Mouse (Mus musculus) olfactory bulb, adult 2 months (tissue): ENCODE results near the gene Nupl1. TPM values are rescaled to one million over a fixed set of nuclear protein-coding genes. Genes with fewer than 3 reads are reported as not detected.

ENCODE experiments used
- H3K27ac ChIP-seq: fragments of 200-500 bp; 2 replicates; pipeline ENCODE4 v1.5.1; 2012; ENCODE audit warnings: low read depth, low read length; ENCODE audit not compliant: insufficient read depth
- H3K4me1 ChIP-seq: fragments of 200-500 bp; 2 replicates; pipeline ENCODE4 v1.6.1; 2012; ENCODE audit warnings: low read length; ENCODE audit not compliant: control insufficient read depth, insufficient read depth
- H3K4me3 ChIP-seq: fragments of 200-500 bp; 2 replicates; pipeline ENCODE4 v1.5.1; 2012; ENCODE audit warnings: mild to moderate bottlenecking, low read depth, low read length, moderate library complexity; ENCODE audit not compliant: insufficient read depth
- CTCF ChIP-seq: fragments of 200-500 bp; IDR thresholded peaks from 2 replicates; pipeline ENCODE4 v1.5.1; 2012; ENCODE audit warnings: low read depth, mild to moderate bottlenecking, low read length, moderate library complexity; ENCODE audit not compliant: insufficient read depth
- POLR2A ChIP-seq: fragments of 200-500 bp; IDR thresholded peaks from 2 replicates; pipeline ENCODE4 v1.6.1; 2012; ENCODE audit warnings: mild to moderate bottlenecking, low read depth, low read length, moderate library complexity; ENCODE audit not compliant: insufficient read depth
- WGBS: fragments of 180-500 bp; shearing (Covaris S2); methylation state at CpG from one replicate; pipeline ENCODE4 v1.1.7; 2018; 5-methylcytosine and 5-hydroxymethylcytosine counted together
- polyA plus RNA-seq: library from polyadenylated mRNA; stranded (reverse); fragments of >200 nt; gene quantifications from 2 replicates; pipeline ENCODE4 v1.2.4, GENCODE M21; 2012; ENCODE audit warnings: low replicate concordance; ENCODE audit not compliant: missing spikeins, insufficient read depth, insufficient read length

Nupl1 gene
- polyA plus RNA-seq, 1 experiment: not detected

DNA sequence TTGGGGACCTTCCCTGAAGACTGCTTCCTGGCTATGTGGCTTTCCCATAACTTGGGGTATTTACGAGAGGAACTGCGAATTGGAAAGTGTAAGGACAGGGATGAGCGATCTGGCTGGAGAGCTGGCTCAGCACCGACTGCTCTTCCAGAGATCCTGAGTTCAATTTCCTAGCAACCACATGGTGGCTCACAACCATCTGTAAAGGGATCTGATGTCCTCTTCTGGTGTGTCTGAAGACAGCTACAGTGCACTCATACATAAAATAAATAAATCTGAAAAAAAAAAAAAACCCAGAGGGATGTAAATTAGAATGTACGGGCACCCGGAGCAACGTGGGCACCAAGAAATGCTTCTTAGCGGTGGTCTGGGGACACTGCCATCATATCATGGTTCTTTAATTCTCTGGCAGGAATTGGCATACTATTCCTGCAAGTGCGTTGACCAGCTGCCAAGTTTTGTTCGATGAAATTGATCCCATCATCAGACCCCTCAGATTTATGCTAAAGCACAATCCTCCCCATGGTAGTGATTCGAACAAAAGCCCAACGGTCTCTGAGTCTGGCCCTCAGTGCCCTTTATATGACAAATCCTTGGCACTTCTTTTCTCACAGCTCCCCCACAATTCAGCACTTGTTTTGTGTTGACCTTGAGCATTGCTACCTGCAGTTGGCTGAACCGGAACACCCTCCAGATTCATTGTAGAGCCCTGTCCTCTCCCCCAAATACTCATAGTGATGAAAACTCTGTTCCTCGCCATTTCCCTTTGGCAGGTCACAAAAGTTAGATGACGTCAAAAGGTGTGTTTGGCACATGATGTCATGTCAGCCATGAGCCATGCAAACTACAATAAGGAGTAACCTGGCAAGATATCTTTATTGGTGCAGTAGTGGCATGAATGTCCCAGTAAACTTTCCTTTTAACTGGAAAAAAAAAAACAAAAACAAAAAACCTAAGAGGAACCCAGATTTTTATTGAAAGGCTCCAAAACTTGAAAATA lies 1.1 kb upstream of the Nupl1 start:
- Histone ChIP-seq H3K27ac (peak overlapping the region; percentile 80), H3K4me1 (peaks cover 3% of the 10 kb centered on the region; the same call in 1 of the 2 replicates), H3K4me3 (peak overlapping the region; percentile 65)
- 10% methylated on average over 15 of the region's 15 CpGs for WGBS
- TF ChIP-seq CTCF: no peak
- no peak for TF ChIP-seq POLR2A

DNA sequence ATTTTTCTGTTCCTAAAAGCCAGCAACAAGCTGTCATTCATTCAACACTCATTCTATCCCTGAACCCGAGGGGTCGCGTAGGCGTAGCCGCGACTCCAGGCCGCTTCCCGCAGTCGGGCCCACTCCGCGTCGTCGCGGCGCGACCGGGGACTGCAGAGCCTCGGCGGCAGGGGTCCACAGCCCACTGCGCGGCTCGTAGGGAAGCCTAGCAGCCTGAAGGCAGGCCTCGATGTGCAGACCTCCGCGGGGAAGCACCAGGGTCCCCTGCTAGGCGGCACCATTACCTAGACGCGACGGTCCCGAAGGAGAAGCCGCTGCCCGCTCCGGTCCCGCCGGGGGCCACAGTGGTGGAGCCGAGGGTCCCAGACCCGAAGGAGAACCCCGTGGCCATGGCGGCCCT lies 352 bp downstream of the Nupl1 start:
- H3K4me3 ChIP-seq: peak overlapping the region; percentile 65
- peak overlapping the region; percentile 66 for H3K27ac ChIP-seq
- under 1% methylated on average over 39 of the region's 39 CpGs for WGBS
- TF ChIP-seq POLR2A: no peak
- no peak for TF ChIP-seq CTCF
- H3K4me1 ChIP-seq: peaks cover 3% of the 10 kb centered on the region; the same call in 1 of the 2 replicates

DNA sequence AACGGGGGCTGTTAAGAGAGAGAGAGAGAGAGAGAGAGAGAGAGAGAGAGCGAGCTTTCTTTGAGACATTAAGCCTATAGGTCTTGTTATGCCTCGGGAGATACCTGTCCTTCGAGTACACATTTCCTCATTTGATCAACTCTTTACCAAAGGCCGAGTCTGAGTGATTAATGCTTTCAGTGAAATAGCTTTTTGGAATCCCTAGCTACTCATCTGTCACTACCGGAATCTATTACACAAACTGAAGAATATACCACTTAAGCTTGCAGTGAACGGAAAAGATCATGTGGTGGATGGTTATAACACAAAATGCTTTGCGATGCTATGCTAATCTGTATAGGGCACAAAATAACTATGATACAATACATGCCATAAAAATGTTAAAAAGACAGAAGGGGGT lies 865 bp downstream of the Nupl1 start:
- 4% methylated on average over 8 of the region's 8 CpGs for WGBS
- TF ChIP-seq CTCF (no peak), POLR2A (no peak)
- Histone ChIP-seq H3K4me1 (peaks cover 3% of the 10 kb centered on the region; the same call in 1 of the 2 replicates), H3K4me3 (no peak overlapping the region), H3K27ac (no peak overlapping the region)

DNA sequence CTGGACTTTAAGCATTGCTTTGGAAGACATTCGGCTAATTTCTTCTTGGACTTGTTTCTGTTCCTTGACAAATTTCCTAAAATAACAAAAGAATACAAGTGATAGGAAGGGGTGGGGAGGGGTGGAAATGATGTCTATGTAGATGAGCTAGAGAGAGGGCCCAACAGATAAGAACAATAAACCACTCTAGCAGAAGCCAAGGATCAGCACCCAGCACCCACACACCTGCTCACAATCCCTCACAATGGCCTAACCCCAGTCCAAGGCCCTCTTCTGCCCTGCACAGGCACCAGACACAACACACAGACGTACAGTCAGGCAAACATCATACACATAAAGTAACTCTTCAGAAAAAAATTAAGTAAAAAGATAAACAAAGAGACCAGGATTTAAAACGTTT lies 12.7 kb downstream of the Nupl1 start:
- no peak overlapping the region for H3K27ac ChIP-seq
- TF ChIP-seq CTCF (no peak), POLR2A (no peak)
- 72% methylated on average over 3 of the region's 3 CpGs for WGBS
- H3K4me1 ChIP-seq: no peaks in the 10 kb centered on the region
- H3K4me3 ChIP-seq: no peak overlapping the region

DNA sequence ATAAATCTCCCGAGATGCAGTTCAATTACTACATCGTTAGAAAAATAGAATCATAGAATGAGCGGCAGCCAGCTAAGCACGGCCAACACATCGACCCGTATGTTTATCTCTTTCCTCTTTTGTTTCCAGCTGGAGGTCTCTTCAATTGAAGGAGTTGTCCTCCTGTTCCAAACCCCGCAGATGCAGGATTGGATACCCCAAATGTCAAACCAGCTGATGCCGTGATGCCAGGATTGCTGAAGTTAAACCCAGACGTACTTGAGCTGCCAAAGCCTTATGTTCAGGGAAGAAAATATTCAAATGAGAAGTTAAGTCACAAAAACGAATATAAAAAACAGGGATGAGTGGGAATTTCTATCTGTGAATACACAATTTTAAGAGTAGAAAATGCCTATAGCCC lies 31.3 kb downstream of the Nupl1 start:
- H3K4me3 ChIP-seq: no peak overlapping the region
- TF ChIP-seq POLR2A (no peak), CTCF (no peak)
- WGBS: 87% methylated on average over 10 of the region's 10 CpGs
- H3K4me1 ChIP-seq: no peaks in the 10 kb centered on the region
- no peak overlapping the region for H3K27ac ChIP-seq

DNA sequence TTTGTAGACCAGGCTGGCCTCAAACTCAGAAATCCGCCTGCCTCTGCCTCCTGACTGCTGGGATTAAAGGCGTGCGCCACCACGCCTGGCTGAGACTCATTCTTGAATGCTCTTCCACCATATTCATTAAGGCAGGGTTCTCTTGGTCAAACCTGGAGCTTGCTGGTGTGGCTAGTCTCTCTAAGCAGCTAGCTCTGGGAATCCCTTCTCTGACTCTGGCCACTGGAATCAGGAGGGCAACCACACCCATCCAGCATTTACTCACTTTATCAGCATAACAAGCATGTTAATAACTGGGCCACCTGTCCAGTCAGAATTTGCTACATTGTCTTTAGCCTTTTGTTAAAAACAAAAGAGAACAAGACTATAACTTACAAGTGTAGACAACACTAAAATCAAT lies 33.6 kb downstream of the Nupl1 start:
- WGBS: 97% methylated on average over 4 of the region's 4 CpGs
- no peaks in the 10 kb centered on the region for H3K4me1 ChIP-seq
- TF ChIP-seq CTCF (no peak), POLR2A (no peak)
- no peak overlapping the region for H3K4me3 ChIP-seq
- H3K27ac ChIP-seq: no peak overlapping the region

DNA sequence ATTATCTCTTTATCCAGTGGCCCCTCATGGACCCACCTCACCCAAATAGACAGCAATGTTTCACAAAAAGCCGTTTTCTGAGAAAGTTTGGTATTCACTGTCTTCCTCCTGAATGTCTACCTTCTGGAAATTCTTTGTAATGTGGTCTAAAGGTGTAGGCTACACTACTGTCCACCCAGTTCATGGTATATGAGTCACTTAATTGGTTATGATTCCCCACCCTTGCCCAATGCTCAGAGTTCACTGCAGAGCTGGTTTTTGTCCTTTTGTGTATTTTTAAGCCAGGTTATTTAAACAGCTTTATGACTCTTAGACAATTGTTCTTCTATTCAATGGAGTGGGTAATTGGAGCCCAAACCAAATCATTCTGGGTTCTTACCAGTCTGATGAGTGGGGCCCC lies 35.1 kb downstream of the Nupl1 start:
- no peaks in the 10 kb centered on the region for H3K4me1 ChIP-seq
- TF ChIP-seq POLR2A: no peak
- TF ChIP-seq CTCF: no peak
- WGBS: 96% methylated on average over 1 of the region's 1 CpGs

DNA sequence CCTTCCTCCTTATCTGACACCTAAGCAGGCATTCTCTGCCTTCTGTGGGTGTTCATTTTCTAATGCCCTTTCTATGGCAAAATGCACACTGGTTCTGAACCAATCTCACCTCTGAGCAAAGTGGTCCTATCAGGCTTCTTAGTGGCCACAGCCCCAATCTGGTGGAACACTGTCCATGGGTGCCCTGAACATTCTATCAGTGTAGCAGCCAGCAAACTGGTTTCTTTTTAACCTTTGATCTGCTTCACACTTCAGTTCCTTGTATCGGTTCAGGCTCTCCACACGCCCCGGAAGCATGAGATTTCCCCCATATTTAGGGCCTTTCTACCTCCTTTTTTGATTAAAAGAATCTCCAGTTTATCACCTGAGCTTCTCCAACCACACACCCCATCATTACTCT lies 36.2 kb downstream of the Nupl1 start:
- TF ChIP-seq CTCF: no peak
- TF ChIP-seq POLR2A: no peak
- Histone ChIP-seq H3K4me1 (no peaks in the 10 kb centered on the region), H3K27ac (no peak overlapping the region), H3K4me3 (no peak overlapping the region)
- 100% methylated on average over 3 of the region's 3 CpGs for WGBS

More for the DNA sequence above, 35.1 kb downstream of the Nupl1 start:
- Histone ChIP-seq H3K4me3 (no peak overlapping the region), H3K27ac (no peak overlapping the region)

DNA sequence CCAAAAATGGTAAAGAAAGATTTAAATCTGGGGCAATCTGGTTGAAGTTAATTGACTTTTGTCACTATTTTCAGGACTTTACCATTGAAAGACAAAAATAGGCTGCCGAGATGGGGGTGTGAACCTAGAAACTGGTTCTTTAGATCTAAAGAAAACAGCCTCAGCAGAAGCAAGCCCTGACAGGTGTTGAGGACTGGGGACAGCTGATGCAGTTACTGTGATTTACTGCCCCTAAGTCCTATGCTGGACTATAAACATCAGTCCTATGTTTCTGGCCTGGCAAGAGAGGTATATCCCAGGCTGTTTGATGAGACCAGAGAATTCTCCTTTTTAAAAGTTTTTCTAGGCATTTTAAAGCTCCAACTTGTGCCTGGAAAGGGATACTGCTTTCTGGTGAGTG lies 37.2 kb downstream of the Nupl1 start:
- H3K4me3 ChIP-seq: no peak overlapping the region
- WGBS: 62% methylated on average over 1 of the region's 1 CpGs
- no peak overlapping the region for H3K27ac ChIP-seq
- H3K4me1 ChIP-seq: no peaks in the 10 kb centered on the region
- no peak for TF ChIP-seq CTCF
- TF ChIP-seq POLR2A: no peak

DNA sequence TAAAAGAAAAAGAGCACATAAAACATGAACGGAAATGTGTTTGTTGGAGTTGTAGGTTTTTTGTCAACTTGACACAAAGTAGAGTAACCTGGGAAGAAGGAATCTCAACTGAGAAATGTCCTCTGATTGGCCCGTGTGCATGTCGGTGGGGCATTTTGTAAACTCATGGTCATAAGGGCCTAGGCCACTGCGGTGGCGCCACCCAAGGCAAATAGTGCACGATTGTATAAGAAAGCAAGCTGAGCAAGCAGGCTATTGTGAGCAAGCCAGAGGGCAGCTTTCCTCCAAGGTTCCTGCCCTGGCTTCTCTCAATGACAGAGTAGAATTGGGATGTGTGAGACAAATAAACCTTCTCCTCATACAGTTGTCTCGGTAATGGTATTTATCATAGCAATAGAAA lies 42.1 kb downstream of the Nupl1 start:
- Histone ChIP-seq H3K27ac (no peak overlapping the region), H3K4me3 (no peak overlapping the region), H3K4me1 (no peaks in the 10 kb centered on the region)
- TF ChIP-seq CTCF: no peak
- WGBS: 89% methylated on average over 7 of the region's 7 CpGs
